14 mouse cellular contexts compared by ENCODE assay signal in genomic region chr14:73340051-73340755, GRCm38 (mm10).
"Had no signal": no experiment of that assay in that cellular context is flagged by ENCODE, and none has a peak within 500 bp of the region (broad histone marks: within the 10 kb centered on the region; RNA-seq: fewer than 3 reads in every experiment).

No protein-coding gene starts in this region.

- H3K9ac ChIP-seq: kidney, embryonic 15.5 days; liver, embryonic 15.5 days; midbrain, embryonic 12.5 days; neural tube, embryonic 15.5 days had no signal

- ATAC-seq: midbrain, embryonic 16.5 days had no signal

- H3K27me3 ChIP-seq: kidney, embryonic 15.5 days; liver, embryonic 15.5 days; midbrain, embryonic 12.5 days; neural tube, embryonic 15.5 days had no signal

- H3K27ac ChIP-seq: kidney, embryonic 15.5 days; limb, embryonic 10.5 days; liver, embryonic 15.5 days; midbrain, embryonic 12.5 days; neural tube, embryonic 15.5 days had no signal

- H3K9me3 ChIP-seq: kidney, embryonic 15.5 days; limb, embryonic 10.5 days; liver, embryonic 15.5 days; midbrain, embryonic 12.5 days; neural tube, embryonic 15.5 days had no signal

- H3K4me3 ChIP-seq: kidney, embryonic 15.5 days; limb, embryonic 10.5 days; liver, embryonic 15.5 days; midbrain, embryonic 12.5 days; neural tube, embryonic 15.5 days had no signal

- H3K4me2 ChIP-seq: kidney, embryonic 15.5 days; liver, embryonic 11.5 days; liver, embryonic 15.5 days; midbrain, embryonic 12.5 days; neural tube, embryonic 15.5 days had no signal

- H3K4me1 ChIP-seq: kidney, embryonic 15.5 days; limb, embryonic 10.5 days; liver, embryonic 15.5 days; midbrain, embryonic 12.5 days; neural tube, embryonic 15.5 days had no signal

- H3K36me3 ChIP-seq: kidney, embryonic 15.5 days; limb, embryonic 10.5 days; liver, embryonic 15.5 days; midbrain, embryonic 12.5 days; neural tube, embryonic 15.5 days had no signal

- DNase-seq: kidney, postnatal 14 days; lung, adult 2 months; lung, postnatal 10 days; lung, postnatal 4 days; right cerebral cortex, adult 18-20 months; spleen, adult 18-20 months; thymus, postnatal 4 days had no signal
